In genomic region chr2:23068370-23068737, GRCm38 (mm10) we compare ENCODE assay signal across 8 mouse cellular contexts. TPM values are rescaled to one million over a fixed set of nuclear protein-coding genes. Genes with fewer than 3 reads are reported as not detected.
DNase-seq lines count a peak whose midpoint lies in the region; ATAC-seq and TF ChIP-seq lines count a peak whose summit lies in the region.

No protein-coding gene starts in this region.

- H3K36me3 ChIP-seq in heart, embryonic 13.5 days: 0 out of 2 replicates have a peak, but pooled peaks cover 4% of the 10 kb centered on the region
- peaks cover 10% of the 10 kb centered on the region for H3K36me3 ChIP-seq in G1E (replicated peaks)
- peaks cover 11% of the 10 kb centered on the region for H3K36me3 ChIP-seq in forebrain, embryonic 14.5 days (ENCODE audit: control insufficient read depth, insufficient read depth, low read length)
- peaks cover 4% of the 10 kb centered on the region for H3K36me3 ChIP-seq in liver, embryonic 12.5 days
- no peaks in the 10 kb centered on the region for H3K36me3 ChIP-seq in stomach, embryonic 16.5 days (ENCODE audit: control insufficient read depth, insufficient read depth, low read length)

- no peak for DNase-seq in heart, postnatal 4 days
- DNase-seq in G1E (ENCODE audit: low spot score) (peak; percentile 2), adipocyte (ENCODE audit: low spot score) (no peak)
- DNase-seq in forebrain, embryonic 14.5 days (ENCODE audit: low spot score): no peak
- DNase-seq in frontal cortex, adult 2 months (ENCODE audit: extremely low spot score in 1 of 2, low spot score in 1 of 2): no peak

- H3K4me3 ChIP-seq in heart, embryonic 13.5 days: peak overlapping the region; percentile 81
- H3K4me3 ChIP-seq in G1E (ENCODE audit: low read depth, low read length): peak overlapping the region; percentile 86
- H3K4me3 ChIP-seq in forebrain, embryonic 14.5 days (ENCODE audit: low read depth, low read length): peak overlapping the region; percentile 65
- H3K4me3 ChIP-seq in liver, embryonic 12.5 days: peak overlapping the region; percentile 74
- peak overlapping the region; percentile 79 for H3K4me3 ChIP-seq in stomach, embryonic 16.5 days (replicated peaks; ENCODE audit: low read length)

- peaks cover 8% of the 10 kb centered on the region for H3K4me1 ChIP-seq in heart, embryonic 13.5 days
- peaks cover 24% of the 10 kb centered on the region for H3K4me1 ChIP-seq in G1E (ENCODE audit: insufficient read depth, low read depth, low read length)
- H3K4me1 ChIP-seq in forebrain, embryonic 14.5 days (ENCODE audit: control insufficient read depth, insufficient read depth, low read length): peaks cover 3% of the 10 kb centered on the region; the same call in 1 of the 2 replicates
- peaks cover 10% of the 10 kb centered on the region for H3K4me1 ChIP-seq in liver, embryonic 12.5 days
- 0 out of 2 replicates have a peak, but pooled peaks cover 3% of the 10 kb centered on the region for H3K4me1 ChIP-seq in stomach, embryonic 16.5 days (ENCODE audit: control insufficient read depth, insufficient read depth, low read length)

- H3K27ac ChIP-seq in heart, embryonic 13.5 days (replicated peaks): peak overlapping the region; percentile 97
- peak overlapping the region; percentile 95 for H3K27ac ChIP-seq in forebrain, embryonic 14.5 days (ENCODE audit: low read depth, low read length)
- H3K27ac ChIP-seq in liver, embryonic 12.5 days: peak overlapping the region; percentile 96
- H3K27ac ChIP-seq in stomach, embryonic 16.5 days (ENCODE audit: low read length): peak overlapping the region; percentile 98

- 0% methylated on average over 21 of the region's 21 CpGs for WGBS in heart, embryonic 13.5 days
- under 1% methylated on average over 21 of the region's 21 CpGs for WGBS in forebrain, embryonic 14.5 days
- 0% methylated on average over 21 of the region's 21 CpGs for WGBS in liver, embryonic 12.5 days (ENCODE audit: insufficient replicate concordance)
- 1% methylated on average over 21 of the region's 21 CpGs for WGBS in stomach, embryonic 16.5 days

- H3K9ac ChIP-seq in heart, embryonic 13.5 days: peak overlapping the region; percentile 90
- peak overlapping the region; percentile 84 for H3K9ac ChIP-seq in forebrain, embryonic 14.5 days (ENCODE audit: low read length)
- H3K9ac ChIP-seq in liver, embryonic 12.5 days: peak overlapping the region; percentile 85
- peak overlapping the region; percentile 93 for H3K9ac ChIP-seq in stomach, embryonic 16.5 days (ENCODE audit: low read length)

- no peaks in the 10 kb centered on the region for H3K27me3 ChIP-seq in heart, embryonic 13.5 days (replicated peaks)
- H3K27me3 ChIP-seq in G1E (ENCODE audit: insufficient read depth, low read length): no peaks in the 10 kb centered on the region
- H3K27me3 ChIP-seq in forebrain, embryonic 14.5 days (replicated peaks; ENCODE audit: control insufficient read depth, insufficient read depth, low read length): no peaks in the 10 kb centered on the region
- no peaks in the 10 kb centered on the region for H3K27me3 ChIP-seq in liver, embryonic 12.5 days (replicated peaks)
- no peaks in the 10 kb centered on the region for H3K27me3 ChIP-seq in stomach, embryonic 16.5 days (ENCODE audit: control insufficient read depth, insufficient read depth, low read length)

- no peak for TF ChIP-seq CTCF in G1E (IDR thresholded peaks at IDR 0.05; ENCODE audit: low read depth, low read length)

- no peaks in the 10 kb centered on the region for H3K9me3 ChIP-seq in heart, embryonic 13.5 days
- no peaks in the 10 kb centered on the region for H3K9me3 ChIP-seq in G1E (replicated peaks)
- no peaks in the 10 kb centered on the region for H3K9me3 ChIP-seq in forebrain, embryonic 14.5 days (replicated peaks; ENCODE audit: control insufficient read depth, low read length)
- H3K9me3 ChIP-seq in liver, embryonic 12.5 days (replicated peaks): no peaks in the 10 kb centered on the region
- H3K9me3 ChIP-seq in stomach, embryonic 16.5 days (replicated peaks; ENCODE audit: control insufficient read depth, low read length): no peaks in the 10 kb centered on the region

- peak overlapping the region; percentile 99 for H3K4me2 ChIP-seq in heart, embryonic 13.5 days
- H3K4me2 ChIP-seq in forebrain, embryonic 14.5 days (ENCODE audit: low read length): peak overlapping the region; percentile 99
- H3K4me2 ChIP-seq in liver, embryonic 12.5 days: peak overlapping the region; percentile 91
- peak overlapping the region; percentile 98 for H3K4me2 ChIP-seq in stomach, embryonic 16.5 days (ENCODE audit: low read depth, low read length)

- ATAC-seq in heart, embryonic 13.5 days (ENCODE audit: extremely low read depth, insufficient number of reproducible peaks, low FRiP score, low TSS enrichment): peak; percentile 48; the same call in 1 of the 2 replicates
- 0 out of 2 replicates have a peak, but pooled peaks have one; percentile 9 for ATAC-seq in G1E (ENCODE audit: extremely low read depth, insufficient number of reproducible peaks, low FRiP score, poor library complexity, severe bottlenecking)
- ATAC-seq in forebrain, embryonic 14.5 days: peak; percentile 69
- ATAC-seq in liver, embryonic 12.5 days: peak; percentile 66
- ATAC-seq in stomach, embryonic 16.5 days (ENCODE audit: insufficient read depth, low FRiP score): peak; percentile 67

RNA-seq across cellular contexts. Expression of gene Acbd5, which starts 0.4 kb away (rescaled TPM):
- 24.3 and 26.7 TPM in 2 replicates for polyA plus RNA-seq in heart, embryonic 13.5 days (2015; fragmentation: Nextera tagmentation; extraction: Ambion mirVana)
- 10 to 100 TPM; 24.0 to 27.1 TPM for total RNA-seq in heart, postnatal 4 days (2021)
- 17.2 and 21.5 TPM in 2 replicates for total RNA-seq in G1E (2014; fragmentation: Nextera tagmentation)
- total RNA-seq in G1E (2017): 17.9 and 25.1 TPM in 2 replicates
- 3.9 and 5.2 TPM in 2 replicates for polyA plus RNA-seq in G1E (2012)
- 39.8 and 49.8 TPM in 2 replicates for polyA plus RNA-seq in forebrain, embryonic 14.5 days (2014; fragmentation: Nextera tagmentation; extraction: Ambion mirVana)
- polyA plus RNA-seq in liver, embryonic 12.5 days (2016; fragmentation: Nextera tagmentation; extraction: Ambion mirVana): 18.3 and 18.6 TPM in 2 replicates
- 41.8 and 42.5 TPM in 2 replicates for polyA plus RNA-seq in stomach, embryonic 16.5 days (2015; fragmentation: Nextera tagmentation; extraction: Ambion mirVana)
- 46.1 and 48.8 TPM in 2 replicates for polyA plus RNA-seq in frontal cortex, adult 2 months (2012; rRNA removed)

RNA-seq across cellular contexts. Expression of gene Abi1, which starts 28.3 kb away (rescaled TPM):
- 28.7 and 31.5 TPM in 2 replicates for polyA plus RNA-seq in heart, embryonic 13.5 days (2015; fragmentation: Nextera tagmentation; extraction: Ambion mirVana)
- 10 to 100 TPM; 34.3 to 34.9 TPM for total RNA-seq in heart, postnatal 4 days (2021)
- total RNA-seq in G1E (2014; fragmentation: Nextera tagmentation) (120 and 124 TPM in 2 replicates), G1E (2017) (138 and 144 TPM in 2 replicates)
- polyA plus RNA-seq in G1E (2012): 41.5 and 51.9 TPM in 2 replicates
- 67.7 and 73.5 TPM in 2 replicates for polyA plus RNA-seq in forebrain, embryonic 14.5 days (2014; fragmentation: Nextera tagmentation; extraction: Ambion mirVana)
- polyA plus RNA-seq in liver, embryonic 12.5 days (2016; fragmentation: Nextera tagmentation; extraction: Ambion mirVana): 21.0 and 21.3 TPM in 2 replicates
- 59.7 and 66.9 TPM in 2 replicates for polyA plus RNA-seq in stomach, embryonic 16.5 days (2015; fragmentation: Nextera tagmentation; extraction: Ambion mirVana)
- polyA plus RNA-seq in frontal cortex, adult 2 months (2012; rRNA removed): 114 and 117 TPM in 2 replicates

Comparison
In these comparisons a context has a peak if more than half of its experiments do, and no peak if none do; other contexts are left out.
1. ATAC-seq: peak in every context shown above with its lines; median percentile 69 in forebrain, embryonic 14.5 days; 67 in stomach, embryonic 16.5 days; 66 in liver, embryonic 12.5 days; 48 in heart, embryonic 13.5 days; 9 in G1E.